Mouse (Mus musculus) gastrocnemius, postnatal 25 days (tissue): ENCODE results near the gene Suz12. TPM values are rescaled to one million over a fixed set of nuclear protein-coding genes. Genes with fewer than 3 reads are reported as not detected.
"Not testable (repeated sequence)": the region's sequence is repeated elsewhere in the genome, so short reads cannot be mapped to it uniquely, and the experiment has no call there.

ENCODE experiments used
- DNase-seq: peaks from one replicate; pipeline ENCODE4 v3.0.0; 2022
- long read RNA-seq, 2 experiments: library from polyadenylated mRNA; stranded (forward); transcript quantifications; one replicate each; pipeline ENCODE4 v2.0.0; 2021
- total RNA-seq, 2 experiments: library from RNA; stranded (reverse); gene quantifications; 1 replicate in 1 of 2; 2 replicates in 1 of 2; pipeline ENCODE4 v1.2.3; 2021

Gene Suz12
- total RNA-seq = 10 to 100 TPM; 16.9 to 17.6 TPM
- long read RNA-seq, experiment 1, full-length matches to known transcripts = 1 of 1 reads
- long read RNA-seq, experiment 1, partial matches to known transcripts = 0 of 1 reads
- long read RNA-seq, experiment 1, other reads (novel, unspliced or antisense) = 0 of 1 reads
- long read RNA-seq, experiment 2, full-length matches to known transcripts = 4 of 6 reads
- long read RNA-seq, experiment 2, partial matches to known transcripts = 0 of 6 reads
- long read RNA-seq, experiment 2, other reads (novel, unspliced or antisense) = 2 of 6 reads

DNA sequence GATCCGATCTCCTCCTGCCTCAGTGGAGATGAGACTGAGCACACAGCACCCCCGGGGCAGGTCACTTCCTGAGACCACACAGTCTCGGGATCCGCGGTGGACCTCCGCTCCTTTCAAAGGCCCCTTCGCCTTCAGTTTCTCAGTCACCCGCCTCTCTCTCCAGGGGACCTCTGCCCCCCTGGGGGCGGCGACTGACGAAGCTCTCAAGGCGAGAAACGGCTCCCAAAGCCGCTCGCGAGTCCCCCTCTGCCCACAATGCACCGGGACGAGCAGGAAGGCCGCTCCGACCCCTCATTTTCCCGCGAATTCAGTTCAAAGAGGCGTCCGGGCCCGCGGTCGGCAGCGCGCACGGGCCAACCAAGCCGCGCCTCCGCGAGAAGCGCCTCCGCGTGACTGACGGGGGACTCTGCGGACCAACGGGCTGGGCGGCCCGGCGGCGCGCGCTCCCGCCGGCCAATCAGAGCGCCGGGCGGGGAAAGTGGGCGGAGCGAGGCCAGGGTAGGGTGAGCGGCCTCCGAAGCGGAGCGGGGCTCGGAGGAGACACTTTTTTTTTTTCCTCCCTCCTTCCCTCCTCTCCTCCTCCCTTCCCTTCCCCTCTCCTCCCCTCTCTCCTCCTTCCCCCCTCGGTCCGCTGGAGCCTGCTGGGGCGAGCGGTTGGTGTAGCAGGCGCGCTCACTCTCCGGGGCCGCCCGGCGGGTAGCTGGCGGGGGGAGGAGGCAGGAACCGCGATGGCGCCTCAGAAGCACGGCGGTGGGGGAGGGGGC, at the start of gene Suz12:
Suz12 (plus strand) TSS at position 515 of the 764 bp plus-strand sequence.
- DNase-seq = peak; percentile 97

DNA sequence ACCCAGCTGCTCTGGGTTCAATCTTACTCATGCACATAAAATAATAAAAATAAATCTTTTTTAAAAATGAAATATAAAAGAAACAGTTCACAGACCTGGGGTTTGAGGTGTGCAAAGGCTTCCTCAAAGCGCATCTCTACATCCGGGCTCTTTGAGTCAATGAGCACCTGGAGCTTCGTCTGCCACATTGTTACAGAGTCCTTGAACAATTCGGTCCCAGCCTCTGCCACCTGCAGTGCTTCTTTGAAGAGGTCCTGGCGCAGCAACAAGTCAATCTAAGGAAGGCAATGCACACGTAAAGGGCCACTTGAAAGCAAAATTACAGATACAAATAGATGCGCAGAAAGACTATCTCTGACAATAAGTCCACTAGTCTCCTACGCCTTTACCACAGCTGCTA, 49.8 kb upstream of the Suz12 start:
- no peak for DNase-seq

DNA sequence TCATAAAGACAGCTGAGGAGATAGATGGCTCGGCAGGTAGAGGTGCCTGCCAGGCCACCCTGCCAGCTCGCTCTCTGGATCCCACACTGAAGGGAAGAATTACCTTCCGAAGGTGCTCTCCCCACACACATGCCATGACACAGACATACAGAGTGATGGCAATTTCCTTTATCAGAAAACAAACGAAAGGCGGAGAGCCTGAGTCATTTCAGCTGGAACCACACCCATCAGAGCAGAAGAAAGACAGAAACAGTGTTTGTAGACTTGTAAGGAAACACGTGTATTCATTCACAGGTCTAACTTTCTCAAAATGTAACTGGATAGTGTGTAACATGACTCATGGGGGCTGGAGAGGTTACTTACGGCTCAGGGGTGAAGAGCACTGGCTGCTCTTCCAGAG, 49.3 kb upstream of the Suz12 start:
- DNase-seq = no peak

DNA sequence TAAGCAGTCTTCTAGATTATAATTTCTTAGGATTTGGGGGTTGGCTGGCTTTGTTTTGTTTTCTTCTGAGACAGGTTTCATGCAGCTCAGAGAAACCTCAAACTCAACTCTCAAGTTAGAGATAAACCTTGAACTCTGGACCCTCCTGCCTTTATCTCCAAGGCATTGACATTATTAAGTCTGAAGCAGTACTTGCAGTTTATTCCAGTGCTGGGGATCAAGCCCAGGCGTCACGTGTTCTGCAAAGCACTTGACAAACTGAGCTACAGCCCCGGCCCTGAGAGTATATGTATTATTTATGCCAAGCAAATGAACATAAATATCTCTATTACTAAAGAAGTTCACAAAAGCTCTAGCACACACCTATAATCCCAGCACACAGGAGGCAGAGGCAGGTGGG, 45.6 kb upstream of the Suz12 start:
- no peak for DNase-seq

DNA sequence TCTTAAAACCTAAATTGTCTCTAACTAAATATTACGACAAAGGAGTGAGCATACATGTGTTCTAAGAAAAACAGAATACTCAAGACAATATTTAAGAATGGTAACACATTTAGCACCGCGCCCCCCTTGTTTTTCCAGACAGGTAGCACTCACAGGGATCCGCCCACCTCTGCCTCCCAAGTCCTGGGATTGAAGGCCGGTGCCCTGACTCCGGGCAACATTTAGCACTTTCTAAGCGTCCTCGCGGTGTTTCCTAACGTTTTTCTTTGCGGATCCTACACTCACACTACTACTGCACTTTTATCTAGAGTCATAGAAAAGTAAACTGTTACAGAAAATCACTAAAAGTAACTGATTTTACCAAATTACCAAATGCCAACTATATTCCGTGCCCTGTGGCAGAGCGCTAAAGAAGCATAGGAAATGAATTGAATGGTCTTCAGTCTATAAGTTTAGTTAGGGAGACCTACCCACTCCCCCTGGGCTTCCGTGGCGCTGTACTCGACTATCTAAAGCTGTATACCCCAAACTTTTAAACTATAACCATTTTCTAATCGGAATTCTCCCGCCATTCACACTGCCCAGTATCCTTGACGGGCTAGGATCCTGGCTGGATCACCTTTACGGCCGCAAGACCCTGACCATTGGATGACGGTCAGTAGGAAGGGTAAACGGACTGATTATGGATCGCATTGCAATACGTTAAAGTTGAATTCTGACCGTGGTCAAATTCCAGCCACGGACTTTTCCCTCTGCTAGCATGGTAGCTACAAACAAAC, 31.4 kb upstream of the Suz12 start:
- DNase-seq = no peak

DNA sequence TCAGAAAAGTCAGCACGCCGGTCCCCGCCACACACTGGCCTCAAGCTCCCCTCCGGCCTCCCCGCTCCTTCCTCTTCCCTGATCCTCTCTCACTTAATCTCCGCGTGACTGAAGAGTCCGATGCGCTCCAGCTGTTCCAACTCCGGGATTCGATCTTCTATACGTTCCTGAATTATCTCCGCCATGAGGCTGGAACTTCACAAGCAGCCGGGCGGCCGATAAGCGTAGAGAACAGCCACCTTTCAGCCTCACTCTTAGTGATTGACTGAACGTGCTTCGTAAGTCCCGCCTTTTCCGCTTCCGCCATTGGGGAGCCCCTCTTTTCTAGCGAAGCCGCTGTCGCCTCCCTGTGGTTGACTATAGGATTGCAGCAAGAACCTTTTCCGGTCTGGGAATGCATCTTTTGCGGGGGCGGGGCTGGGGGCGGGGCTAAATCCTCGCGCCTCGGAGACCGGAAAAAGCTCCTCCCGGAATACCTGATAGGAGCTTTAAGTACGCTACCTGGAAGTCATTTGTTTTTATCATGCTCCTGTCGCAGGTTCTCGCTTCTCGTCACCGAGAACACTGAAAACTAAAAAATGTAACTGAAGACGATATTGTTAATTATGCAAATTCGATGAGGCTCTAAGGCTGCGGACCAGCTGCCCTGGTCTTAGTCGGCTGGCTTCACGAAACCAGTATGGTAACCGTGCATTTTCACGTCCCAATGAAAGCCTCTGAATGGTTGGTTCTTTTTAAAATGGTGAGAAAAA, 30.6 kb upstream of the Suz12 start, which contains the start of gene Utp6:
Utp6 (minus strand) TSS at position 266 of the 752 bp plus-strand sequence.
- DNase-seq = peak; percentile 95

DNA sequence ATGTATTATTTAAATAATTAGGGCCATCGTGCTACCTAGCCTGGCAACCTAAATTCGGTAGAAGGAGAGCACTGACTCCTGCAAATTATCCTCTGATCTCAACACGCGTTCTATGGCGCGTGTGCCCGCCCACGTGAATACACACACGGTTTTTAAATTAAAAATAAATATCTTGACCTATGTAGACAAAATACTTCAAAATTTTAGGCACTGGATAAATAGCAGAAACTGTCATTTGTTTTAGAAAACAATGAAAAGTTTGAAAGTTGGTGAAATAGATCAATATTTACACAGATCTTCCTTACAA, 30.1 kb upstream of the Suz12 start:
- DNase-seq = no peak

DNA sequence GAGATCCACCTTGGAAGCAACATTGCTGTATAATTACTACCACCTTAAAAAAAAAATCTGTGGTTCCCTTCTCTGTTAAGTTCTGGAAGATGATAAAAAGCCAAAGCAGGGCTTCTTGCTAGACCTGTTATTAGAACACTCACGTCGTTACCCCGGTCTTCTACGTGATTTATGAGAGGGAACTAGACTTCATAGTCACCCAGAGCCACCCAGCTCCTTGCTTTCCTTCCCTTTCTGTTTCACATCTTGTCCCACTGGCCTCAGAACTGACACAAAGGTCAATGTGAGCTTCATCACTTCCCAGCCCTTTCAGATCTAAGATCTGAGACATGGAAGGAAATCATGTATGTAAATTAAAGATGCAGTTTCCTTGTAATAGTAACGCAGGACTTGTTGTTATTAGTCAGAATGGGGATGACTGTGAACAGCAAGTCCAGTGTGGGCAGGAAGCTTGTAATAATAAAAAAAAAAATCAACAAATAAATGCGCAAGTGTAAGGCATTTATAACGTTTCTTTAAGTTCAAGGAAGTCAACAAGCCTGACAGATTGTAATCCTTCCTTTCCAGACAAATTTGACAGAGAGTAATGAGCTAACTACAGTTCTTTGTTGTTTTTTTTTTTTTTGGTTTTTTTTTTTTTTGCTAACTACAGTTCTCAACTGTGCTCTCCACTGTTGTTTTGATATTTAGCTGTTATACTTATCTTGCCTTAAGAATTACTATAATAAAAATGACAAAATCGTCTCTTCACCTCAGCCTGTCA, 29.5 kb upstream of the Suz12 start:
- DNase-seq = no peak

DNA sequence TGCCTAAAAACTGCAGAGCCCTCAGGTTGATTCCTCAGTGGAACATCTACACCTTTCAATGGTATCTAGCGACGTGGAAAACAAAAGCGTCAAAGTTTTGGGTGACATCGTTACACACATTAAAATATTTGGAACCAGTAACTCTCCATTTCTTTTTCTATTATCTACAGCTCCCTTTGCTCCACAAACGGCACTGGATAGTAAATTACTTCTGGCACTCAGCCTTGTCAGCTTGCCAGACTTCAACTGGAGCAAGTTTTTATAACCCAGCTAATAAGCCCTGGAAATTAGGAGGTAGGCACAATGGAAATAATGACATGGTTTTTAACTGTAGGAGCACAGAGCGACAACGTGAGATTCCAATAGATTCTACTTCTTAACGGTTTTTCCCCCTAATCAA, 27.0 kb upstream of the Suz12 start:
- DNase-seq = no peak

DNA sequence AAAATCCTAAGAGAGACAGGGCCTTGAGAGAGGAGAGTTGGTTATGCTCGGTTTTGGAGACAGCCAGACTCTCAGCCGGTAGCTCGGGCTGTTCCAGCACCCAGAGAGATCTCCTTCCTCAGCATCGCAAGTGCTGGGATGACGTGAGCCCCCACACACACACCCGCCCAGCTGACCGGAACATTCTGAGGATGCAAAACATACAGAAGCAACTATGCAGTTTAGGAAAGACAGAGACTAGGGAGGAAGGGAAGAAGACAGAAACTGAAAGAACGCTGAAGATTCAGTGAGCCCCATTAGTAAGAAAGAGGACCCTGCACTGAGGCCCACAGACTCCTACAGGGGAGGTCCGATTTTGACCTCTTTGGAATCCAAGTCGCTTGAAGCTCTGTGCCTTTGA, 25.2 kb upstream of the Suz12 start:
- DNase-seq = no peak

DNA sequence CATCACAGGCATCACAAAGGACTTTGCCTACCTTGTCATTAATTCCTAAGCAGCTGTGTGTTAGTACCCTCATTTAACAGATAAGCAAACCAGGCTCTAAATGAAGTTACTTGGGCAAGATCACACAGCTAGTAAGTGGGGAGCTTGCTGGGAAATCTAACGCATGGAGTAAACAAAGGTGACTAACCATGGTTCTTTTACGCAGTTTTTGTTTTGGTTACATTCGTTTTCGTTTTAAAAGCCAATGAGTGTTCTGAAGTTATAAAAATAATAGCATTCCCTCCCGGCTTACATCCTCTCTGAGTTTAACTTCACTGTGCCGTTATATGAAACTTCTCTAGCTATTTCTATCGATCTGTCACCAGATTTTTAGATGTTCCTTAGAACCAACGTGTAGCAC, 19.8 kb upstream of the Suz12 start:
- no peak for DNase-seq

DNA sequence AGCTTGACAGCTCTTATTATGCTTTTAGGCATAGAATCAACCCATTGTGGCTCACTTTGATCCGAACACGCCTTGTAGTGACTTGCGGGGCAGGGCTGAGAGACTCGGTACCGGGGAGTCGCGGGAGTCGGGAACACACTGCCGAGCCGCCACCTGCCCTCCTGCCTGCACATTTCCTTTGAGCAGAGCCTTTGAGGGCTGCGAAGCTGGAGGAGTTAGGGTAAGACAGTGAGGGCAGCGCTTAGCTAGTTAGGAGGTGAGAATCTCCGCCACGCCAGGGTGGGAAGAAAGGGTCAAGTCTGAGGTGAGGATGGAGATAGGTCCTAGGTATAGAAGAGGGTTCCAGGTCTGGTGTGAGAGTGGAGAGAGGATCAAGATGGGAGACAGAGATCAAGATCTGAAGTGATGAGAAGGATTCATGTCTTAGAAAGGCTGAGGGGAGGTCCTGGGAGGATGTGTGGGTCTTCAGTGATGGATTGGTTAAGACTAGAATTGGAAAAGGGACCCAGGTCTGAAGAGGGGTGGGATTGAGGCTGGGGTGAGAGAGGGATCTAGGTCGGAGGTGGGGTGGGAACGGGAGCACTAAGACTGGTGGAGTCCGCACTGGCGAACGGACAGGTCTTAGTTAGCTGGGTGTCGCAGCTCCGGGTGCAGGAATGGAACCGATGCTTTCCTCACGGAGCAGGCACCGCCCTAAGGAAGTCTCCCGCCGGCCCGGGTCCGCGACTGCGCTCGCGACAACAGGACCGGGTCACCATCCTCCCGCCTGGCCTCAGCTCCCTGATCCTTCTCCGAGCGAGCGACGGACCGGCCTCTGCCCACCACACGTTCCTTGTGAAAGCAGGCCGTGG, 19.1 kb upstream of the Suz12 start:
- DNase-seq = no peak

DNA sequence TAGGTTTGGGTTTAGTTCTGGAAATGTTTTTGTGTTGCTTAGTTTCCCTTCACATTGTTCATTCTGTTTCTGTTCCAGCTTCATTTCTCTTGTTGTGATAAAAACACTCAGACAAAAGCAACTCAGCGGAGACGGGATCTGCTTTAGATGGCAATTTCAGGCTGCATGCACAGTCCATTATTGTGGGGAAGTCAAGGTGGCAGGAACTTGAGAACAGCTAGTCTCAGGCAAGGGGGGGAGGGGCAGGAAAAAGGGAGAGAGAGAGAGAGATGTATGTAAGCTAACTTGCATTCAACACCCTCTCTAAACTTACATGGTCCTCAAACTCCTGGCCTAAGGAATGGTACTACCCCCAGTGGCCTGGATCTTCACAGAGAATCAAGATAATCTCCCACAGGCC, 17.5 kb upstream of the Suz12 start:
- DNase-seq = no peak

DNA sequence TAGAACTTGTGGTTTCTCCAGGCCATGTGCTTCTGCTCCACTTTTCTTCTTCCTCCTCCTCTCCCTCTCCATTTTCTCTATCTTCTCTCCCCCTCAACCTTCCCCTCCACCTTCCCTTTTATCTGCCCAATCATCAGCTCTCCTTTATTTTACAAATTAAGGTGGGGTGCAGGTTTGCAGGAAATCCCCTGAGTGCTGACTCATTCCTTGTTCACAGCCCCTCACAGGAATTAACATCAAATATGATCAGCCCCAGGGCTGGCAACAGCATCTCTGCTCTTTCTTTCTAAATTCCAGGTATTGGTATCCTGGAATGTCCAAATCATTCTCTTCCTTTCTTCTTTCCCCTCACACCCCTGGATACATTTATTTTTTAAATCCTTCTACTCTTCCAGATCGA, 16.7 kb upstream of the Suz12 start:
- DNase-seq = no peak

DNA sequence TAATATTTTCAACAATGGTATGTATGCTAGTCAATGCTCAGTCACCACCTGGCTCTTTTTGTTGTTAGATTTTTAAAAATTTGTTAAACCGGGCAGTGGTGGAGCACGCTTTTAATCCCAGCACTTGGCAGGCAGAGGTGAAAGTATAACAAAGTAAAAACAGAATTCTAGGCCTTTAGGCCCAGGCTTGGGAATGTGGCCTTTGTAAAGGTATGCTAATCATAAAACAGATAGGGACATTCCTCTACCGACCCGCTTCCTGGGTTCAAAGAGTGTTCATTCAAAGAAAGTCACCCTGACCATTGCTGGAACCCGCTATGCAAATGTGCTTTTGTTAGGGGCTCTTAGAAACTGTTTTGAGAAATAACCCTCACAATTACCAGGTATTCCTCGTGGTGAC, 16.3 kb upstream of the Suz12 start:
- DNase-seq = not testable (repeated sequence)

DNA sequence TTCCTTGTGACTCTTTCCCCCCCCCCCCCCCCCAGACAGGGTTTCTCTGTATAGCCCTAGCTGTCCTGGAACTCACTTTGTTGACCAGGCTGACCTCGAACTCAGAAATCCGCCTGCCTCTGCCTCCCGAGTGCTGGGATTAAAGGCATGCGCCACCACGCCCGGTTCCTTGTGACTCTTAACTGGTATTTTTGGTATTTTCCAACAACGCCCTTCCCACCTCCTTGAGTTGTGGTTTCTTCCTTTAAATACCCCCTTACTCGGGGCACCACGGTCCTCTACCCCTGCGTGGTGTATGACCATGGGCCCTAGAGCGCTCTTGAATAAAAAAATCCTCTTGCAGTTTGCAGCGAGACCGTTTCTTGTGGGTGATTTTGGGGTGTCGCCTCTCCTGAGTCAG, 15.8 kb upstream of the Suz12 start:
- not testable (repeated sequence) for DNase-seq

DNA sequence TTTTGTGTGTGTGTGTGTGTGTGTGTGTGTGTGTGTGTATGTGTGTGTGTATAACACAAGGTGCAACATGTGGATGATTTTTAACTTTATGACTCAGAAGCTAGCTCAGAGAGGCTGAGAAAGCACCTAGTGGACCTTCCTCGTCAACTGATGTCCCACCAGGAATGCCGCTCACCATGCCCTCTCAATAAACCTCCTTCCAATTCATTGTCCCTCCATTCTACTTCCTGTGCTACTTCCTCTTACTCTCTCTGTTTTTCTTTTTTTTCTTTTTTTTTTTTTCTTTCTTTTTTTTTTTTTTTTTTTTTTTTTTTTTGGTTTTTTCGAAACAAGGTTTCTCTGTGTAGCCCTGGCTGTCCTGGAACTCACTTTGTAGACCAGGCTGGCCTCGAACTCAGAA, 15.2 kb upstream of the Suz12 start:
- DNase-seq = not testable (repeated sequence)

DNA sequence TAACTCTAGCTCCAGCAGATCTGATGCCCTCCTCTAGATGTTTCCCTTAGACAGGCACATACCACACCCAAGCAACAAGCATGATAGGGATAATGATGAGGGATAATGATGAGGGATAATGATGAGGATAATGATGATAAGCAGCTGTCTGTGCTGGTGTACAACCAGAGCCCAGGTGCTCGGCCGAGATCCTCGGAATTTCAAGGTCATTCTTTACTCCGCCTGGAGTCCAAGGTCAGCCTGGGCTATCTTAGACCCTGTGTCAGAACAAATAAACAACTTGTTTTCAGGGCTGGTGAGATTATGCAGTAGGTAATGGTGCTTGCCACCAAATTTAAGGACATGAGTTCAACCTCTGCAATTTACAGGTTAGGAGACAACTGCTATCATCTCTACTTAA, 6.0 kb upstream of the Suz12 start:
- DNase-seq = no peak

DNA sequence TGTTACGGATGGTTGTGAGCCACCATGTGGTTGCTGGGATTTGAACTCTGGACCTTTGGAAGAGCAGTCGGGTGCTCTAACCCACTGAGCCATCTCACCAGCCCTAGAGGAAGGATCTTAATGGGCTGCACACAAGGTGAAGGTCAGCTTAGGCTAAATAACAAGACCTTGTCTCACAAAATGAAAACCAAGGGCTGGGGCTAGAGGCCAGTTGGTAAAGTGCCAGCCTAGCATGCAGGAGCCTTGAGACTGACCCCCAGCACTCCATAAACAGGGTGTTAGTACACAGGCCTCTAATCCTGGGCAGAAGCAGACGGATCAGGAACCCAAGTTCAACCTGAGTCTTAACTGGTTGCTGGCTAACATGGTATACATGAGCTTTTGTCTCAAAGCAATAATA, 5.0 kb upstream of the Suz12 start:
- no peak for DNase-seq

DNA sequence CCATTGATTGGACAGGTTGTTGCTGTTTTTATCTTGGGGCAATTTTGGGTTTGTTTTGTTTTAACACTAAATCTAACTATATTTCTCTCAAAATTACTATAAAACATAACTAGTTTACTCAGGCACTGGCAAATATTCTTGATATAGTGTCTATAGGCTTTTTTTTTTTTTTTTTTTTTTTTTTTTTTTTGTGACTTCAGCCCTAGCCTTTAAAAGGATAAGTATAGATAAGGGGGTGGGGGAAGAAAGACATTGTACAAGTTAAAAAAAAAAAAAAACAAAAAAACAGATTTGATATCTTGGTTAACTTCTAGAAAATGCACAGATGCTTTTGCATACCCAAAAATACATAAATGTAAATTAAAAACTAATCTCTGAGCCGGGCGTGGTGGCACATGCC, 2.8 kb upstream of the Suz12 start:
- DNase-seq = no peak

DNA sequence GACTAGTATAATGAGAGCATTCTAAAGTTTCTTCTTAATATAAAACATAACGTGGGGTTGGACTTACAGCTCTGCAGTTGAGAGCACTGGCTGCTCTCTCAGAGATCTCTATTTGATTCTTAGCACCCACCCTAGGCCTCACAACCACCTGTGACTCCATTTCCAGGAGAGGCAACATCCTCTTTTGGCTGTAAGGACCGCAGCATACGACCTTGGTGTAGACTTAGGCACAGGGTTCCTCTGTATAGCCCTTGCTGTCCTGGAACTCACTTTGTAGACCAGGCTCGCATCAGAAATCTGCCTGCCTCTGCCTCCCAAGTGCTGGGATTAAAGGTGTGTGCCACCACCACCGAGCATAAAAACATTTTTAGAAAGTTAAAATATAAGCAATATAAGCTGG, 1.3 kb upstream of the Suz12 start:
- no peak for DNase-seq
